Mouse (Mus musculus) thymus, adult 2 months (tissue): Measurements from ENCODE around the gene Irak3. TPM values are rescaled to one million over a fixed set of nuclear protein-coding genes. Genes with fewer than 3 reads are reported as not detected.

Experiments
- DNase-seq: peaks from one replicate; pipeline ENCODE4 v3.0.0; 2021
- H3K27ac ChIP-seq: fragments of 200-500 bp; 2 replicates; pipeline ENCODE4 v1.5.1; 2012; ENCODE audit warnings: low read length, control low read depth; ENCODE audit not compliant: control insufficient read depth, insufficient read depth
- H3K27me3 ChIP-seq: fragments of 200-500 bp; 2 replicates; pipeline ENCODE4 v1.6.1; 2012; ENCODE audit warnings: mild to moderate bottlenecking, low read length, moderate library complexity, mixed read lengths; ENCODE audit not compliant: control insufficient read depth, insufficient read depth
- H3K36me3 ChIP-seq: fragments of 200-500 bp; 2 replicates; pipeline ENCODE4 v1.6.1; 2012; ENCODE audit warnings: mild to moderate bottlenecking, low read length, moderate library complexity; ENCODE audit not compliant: control insufficient read depth, insufficient read depth
- H3K4me1 ChIP-seq: fragments of 200-500 bp; replicated peaks from 2 replicates; pipeline ENCODE4 v1.6.1; 2012; ENCODE audit warnings: low read length; ENCODE audit not compliant: control insufficient read depth, insufficient read depth
- H3K4me3 ChIP-seq: fragments of 200-500 bp; 2 replicates; pipeline ENCODE4 v1.5.1; 2012; ENCODE audit warnings: mild to moderate bottlenecking, low read length, control low read depth, moderate library complexity; ENCODE audit not compliant: control insufficient read depth, insufficient read depth
- CTCF ChIP-seq: fragments of 200-500 bp; IDR thresholded peaks from 2 replicates; pipeline ENCODE4 v1.5.1; 2012; ENCODE audit warnings: mild to moderate bottlenecking, control low read depth, low read length, moderate library complexity, borderline replicate concordance; ENCODE audit not compliant: control insufficient read depth, poor library complexity, insufficient read depth; ENCODE audit errors: extremely low read depth
- POLR2A ChIP-seq: fragments of 200-500 bp; IDR thresholded peaks from 2 replicates; pipeline ENCODE4 v1.6.1; 2012; ENCODE audit warnings: mild to moderate bottlenecking, low read length, control low read depth, moderate library complexity; ENCODE audit not compliant: control insufficient read depth, poor library complexity, insufficient read depth; ENCODE audit errors: extremely low read depth
- WGBS: fragments of 180-500 bp; shearing (Covaris S2); methylation state at CpG from one replicate; pipeline ENCODE4 v1.1.7; 2018; 5-methylcytosine and 5-hydroxymethylcytosine counted together
- polyA plus RNA-seq: library from polyadenylated mRNA; depleted of rRNA; stranded (reverse); fragments of >200 nt; gene quantifications from 2 replicates; pipeline ENCODE4 v1.2.3, GENCODE M21; 2012

Irak3 gene
- polyA plus RNA-seq, 1 experiment, result 2.3 TPM

DNA sequence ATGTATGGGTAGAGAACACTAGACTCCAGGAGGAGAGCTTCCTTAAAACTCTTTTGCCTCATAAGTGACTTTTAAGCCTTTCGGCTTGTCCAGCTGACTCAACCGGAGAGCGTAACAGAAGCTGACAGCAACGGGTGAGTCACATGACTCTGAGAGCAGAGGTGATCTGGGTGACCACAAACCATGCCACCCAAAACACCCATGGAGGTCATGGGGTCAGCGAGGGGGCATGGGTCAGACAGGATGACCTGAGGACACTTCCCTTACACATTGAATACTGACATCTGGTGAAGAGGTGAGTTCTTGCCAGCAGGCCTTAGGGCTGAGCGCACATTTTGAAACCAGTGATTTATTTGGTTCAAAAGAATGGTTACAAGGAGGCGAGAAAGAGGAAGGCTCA is 50.3 kb downstream of the Irak3 start:
- WGBS, result 94% methylated on average over 7 of the region's 7 CpGs
- Histone ChIP-seq H3K27me3 (no peaks in the 10 kb centered on the region), H3K27ac (no peak overlapping the region), H3K36me3 (no peaks in the 10 kb centered on the region), H3K4me3 (no peak overlapping the region), H3K4me1 (no peaks in the 10 kb centered on the region)
- DNase-seq, result no peak
- TF ChIP-seq POLR2A (no peak), CTCF (no peak)

DNA sequence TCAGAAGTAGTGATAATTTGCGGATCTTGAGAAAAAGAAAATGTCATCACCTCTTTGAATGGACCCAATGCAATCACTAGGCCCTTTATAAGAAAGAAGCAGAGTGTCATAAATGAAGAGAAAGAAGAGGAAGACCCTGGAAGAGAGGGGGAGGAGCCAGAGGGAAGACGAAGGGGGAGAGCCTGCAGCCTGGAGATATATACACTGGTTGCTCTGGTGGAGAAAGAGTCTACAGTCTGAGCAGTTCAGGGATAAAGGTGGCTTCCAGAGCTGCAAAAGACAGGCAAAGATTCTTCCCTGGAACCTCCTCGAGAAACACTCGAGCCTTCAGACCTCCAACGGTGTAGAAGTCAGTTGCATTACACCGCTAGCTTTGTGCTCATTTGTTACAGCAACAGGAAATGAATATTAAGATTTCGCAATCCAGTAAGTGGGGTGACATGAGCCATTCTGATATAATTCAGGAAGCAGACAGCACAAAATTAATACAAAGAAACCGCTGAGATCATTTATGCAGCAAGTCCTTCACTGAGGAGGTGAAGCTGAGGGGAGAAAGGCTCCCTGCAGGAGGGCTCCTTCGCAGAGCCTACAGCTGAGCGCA is 60.9 kb downstream of the Irak3 start:
- peak overlapping the region; percentile 30 for H3K4me3 ChIP-seq
- WGBS, result 15% methylated on average over 10 of the region's 10 CpGs

DNA sequence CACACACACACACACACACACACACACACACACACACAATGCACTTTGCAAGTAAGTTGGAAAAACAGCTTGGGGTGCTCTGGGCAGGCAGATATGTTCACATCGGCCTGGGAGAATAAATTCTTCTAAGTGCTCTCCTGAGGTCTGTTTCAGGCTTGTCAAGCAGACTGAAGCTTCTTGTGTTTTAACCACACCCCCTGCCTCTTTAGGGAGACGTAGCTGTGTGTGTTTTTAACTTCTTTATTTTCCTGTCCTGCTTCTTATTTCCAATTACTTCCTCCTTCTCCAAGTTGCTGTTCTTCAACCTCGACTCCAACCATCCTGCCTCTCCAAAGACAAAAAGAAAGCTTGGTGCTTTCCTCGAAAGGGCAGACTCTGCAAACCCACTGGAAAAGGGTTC is 61.7 kb downstream of the Irak3 start:
- Histone ChIP-seq H3K36me3 (no peaks in the 10 kb centered on the region), H3K4me1 (peaks cover 4% of the 10 kb centered on the region; the same call in 1 of the 2 replicates), H3K4me3 (no peak overlapping the region), H3K27me3 (no peaks in the 10 kb centered on the region), H3K27ac (no peak overlapping the region)
- no peak for DNase-seq
- WGBS, result 39% methylated on average over 4 of the region's 4 CpGs
- TF ChIP-seq POLR2A (no peak), CTCF (no peak)

More for the DNA sequence above, 60.9 kb downstream of the Irak3 start:
- Histone ChIP-seq H3K27ac (no peak overlapping the region; the same call in 1 of the 2 replicates), H3K36me3 (no peaks in the 10 kb centered on the region), H3K4me1 (peaks cover 4% of the 10 kb centered on the region; the same call in 1 of the 2 replicates), H3K27me3 (no peaks in the 10 kb centered on the region)
- DNase-seq, result no peak
- TF ChIP-seq POLR2A, result no peak
- TF ChIP-seq CTCF, result no peak

DNA sequence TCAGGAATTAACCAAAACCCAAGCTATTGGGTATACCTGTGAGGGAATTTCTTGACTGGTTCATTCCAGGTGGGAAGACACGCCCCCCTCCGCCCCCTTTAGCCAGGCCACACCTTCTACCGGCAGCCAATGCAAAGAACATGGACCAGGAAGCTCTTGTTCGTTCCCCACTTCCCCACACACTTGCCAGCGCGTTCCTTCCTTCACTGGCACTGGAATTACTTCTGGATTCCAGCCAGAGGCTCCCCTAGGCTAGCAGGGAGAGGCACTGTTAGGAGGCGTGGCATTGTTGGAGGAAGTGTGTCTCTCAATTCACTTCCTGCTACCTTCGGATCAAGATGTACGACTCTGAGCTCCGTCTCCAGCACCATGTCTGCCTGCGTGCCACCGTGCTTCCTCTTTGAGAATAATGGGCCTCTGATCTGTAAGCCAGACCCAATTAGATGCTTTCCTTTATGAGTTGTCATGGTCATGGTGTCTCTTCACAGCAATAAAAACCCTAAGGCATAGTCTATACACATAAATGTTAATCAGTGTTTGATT is 65.8 kb downstream of the Irak3 start:
- TF ChIP-seq CTCF (no peak), POLR2A (no peak)
- H3K4me1 ChIP-seq, result peaks cover 2% of the 10 kb centered on the region; the same call in 1 of the 2 replicates
- DNase-seq, result no peak
- WGBS, result 68% methylated on average over 12 of the region's 12 CpGs
- H3K4me3 ChIP-seq, result no peak overlapping the region
- H3K36me3 ChIP-seq, result no peaks in the 10 kb centered on the region
- no peaks in the 10 kb centered on the region for H3K27me3 ChIP-seq
- H3K27ac ChIP-seq, result no peak overlapping the region

DNA sequence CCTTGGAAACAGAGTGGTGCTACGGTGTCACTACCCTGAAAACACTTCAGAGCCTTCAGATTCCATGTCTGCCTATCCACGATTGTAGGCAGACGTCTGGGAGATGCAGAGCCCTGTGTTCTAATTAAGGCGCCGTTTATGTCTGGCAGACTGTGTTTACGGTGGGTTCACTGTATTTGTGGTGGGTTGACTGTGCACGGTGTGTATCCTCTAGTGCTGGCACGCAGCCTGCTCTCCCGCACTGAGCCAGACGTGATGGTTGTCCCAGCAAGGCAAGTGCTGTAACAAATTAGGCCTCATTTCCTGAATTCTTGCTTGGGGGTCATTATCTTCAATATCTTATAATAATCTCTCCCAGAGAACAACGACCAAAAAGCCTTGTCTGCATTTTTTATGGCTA is 68.2 kb downstream of the Irak3 start:
- WGBS, result 72% methylated on average over 11 of the region's 11 CpGs

DNA sequence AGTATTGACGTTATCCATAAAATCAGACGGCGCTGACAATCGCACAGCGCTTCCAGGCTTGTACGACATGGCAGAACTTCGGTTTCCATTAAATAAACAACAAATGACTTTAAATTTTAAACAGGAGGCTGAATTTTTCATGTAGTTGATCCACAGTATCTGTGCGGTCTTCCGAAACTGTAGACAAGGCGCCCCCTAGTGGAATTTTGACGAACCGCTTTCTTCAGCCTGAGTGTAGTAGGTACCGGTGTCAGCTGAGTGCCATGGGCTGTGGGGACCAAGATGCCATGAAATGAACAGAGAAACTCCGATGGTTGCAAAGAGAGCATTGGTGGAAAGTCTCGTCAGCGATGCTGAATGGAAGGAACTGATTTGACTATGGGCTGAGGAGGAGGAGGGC is 71.3 kb downstream of the Irak3 start:
- WGBS, result 70% methylated on average over 16 of the region's 16 CpGs

More for the DNA sequence above, 68.2 kb downstream of the Irak3 start:
- no peak for DNase-seq
- TF ChIP-seq POLR2A, result no peak
- TF ChIP-seq CTCF, result no peak
- Histone ChIP-seq H3K36me3 (no peaks in the 10 kb centered on the region), H3K4me3 (no peak overlapping the region), H3K4me1 (no peaks in the 10 kb centered on the region; the same call in 1 of the 2 replicates), H3K27me3 (no peaks in the 10 kb centered on the region), H3K27ac (no peak overlapping the region)

More for the DNA sequence above, 71.3 kb downstream of the Irak3 start:
- peak; percentile 51 for DNase-seq
- Histone ChIP-seq H3K27me3 (no peaks in the 10 kb centered on the region), H3K27ac (no peak overlapping the region), H3K4me3 (no peak overlapping the region), H3K4me1 (no peaks in the 10 kb centered on the region), H3K36me3 (no peaks in the 10 kb centered on the region)
- TF ChIP-seq POLR2A (no peak), CTCF (peak; percentile 60; the same call in 1 of the 2 replicates)
